Mouse (Mus musculus) inflammation-experienced regulatory T-cells, adult 6 months (primary cell): ENCODE measurements around the gene Thap7. TPM values are rescaled to one million over a fixed set of nuclear protein-coding genes. Genes with fewer than 3 reads are reported as not detected.
A peak's percentile ranks its signal among the peaks of the same experiment; 100 is the strongest.
"Not testable (repeated sequence)": the region's sequence is repeated elsewhere in the genome, so short reads cannot be mapped to it uniquely, and the experiment has no call there.

Experiments used
- ATAC-seq: one replicate; pipeline ENCODE4 v1.8.0; 2017
- polyA plus RNA-seq, 3 experiments: library from polyadenylated mRNA; unstranded; fragments of 100-300 nt; shearing (Covaris generic); gene quantifications; one replicate each; pipeline ENCODE4 v1.2.1; 2017

Thap7 gene
- polyA plus RNA-seq, 3 experiments from 2014 or later: 58.2 to 74.8 (median 67.4) TPM

DNA sequence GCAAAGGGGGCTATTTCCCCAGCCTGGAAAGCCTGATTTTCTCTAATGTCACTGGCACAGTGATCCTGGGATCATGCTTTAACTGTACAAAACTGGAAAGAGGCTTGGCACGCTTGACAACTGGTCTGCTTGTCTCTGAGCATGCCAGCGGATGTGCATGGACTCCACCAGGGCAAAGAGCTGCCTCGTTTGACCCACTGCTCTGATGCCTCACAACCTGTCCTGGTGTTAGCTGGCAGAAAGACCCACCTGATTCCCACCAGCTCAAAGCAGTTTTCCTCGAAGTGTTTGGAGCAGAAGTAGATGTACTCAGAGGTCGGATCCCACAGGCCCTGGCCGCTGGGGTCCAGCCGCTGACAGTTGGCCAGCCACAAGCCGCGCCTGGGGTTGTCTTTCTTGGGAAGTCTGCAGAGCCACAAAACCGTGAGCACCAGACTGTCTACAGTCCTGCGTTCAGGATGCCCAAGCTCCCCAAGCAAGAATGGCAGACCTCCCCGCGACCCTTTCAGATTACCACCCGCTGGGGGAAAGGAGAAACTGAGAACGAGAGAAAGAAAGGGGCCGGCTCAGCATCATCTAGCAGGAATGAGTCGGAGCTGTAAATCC lies 852 bp downstream of the Thap7 start:
- ATAC-seq: peak; percentile 16

DNA sequence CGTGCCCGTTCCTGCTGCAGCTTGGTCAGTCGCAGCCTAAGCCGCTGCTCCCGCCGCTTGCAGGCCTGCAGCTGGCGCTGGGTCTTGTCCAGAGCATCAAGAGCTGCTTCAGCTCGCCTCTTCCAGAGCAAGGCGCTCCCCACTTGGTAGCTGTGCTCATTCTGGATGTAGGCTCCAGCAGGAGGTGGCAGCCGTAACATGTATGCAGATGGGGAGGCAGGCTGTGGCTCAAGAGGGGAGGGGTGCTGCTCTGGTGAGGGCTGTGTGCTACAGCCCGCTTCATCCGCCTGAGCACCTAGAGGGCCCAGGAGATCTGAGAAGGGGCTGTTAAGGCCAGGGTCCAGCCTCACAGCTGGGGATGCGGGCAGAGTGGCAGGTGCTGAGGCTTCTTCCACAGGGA lies 2.7 kb downstream of the Thap7 start:
- ATAC-seq: no peak

GRCm38 (mm10) chr16:17527606-17528005 lies 3.3 kb downstream of the Thap7 start:
- ATAC-seq: no peak

DNA sequence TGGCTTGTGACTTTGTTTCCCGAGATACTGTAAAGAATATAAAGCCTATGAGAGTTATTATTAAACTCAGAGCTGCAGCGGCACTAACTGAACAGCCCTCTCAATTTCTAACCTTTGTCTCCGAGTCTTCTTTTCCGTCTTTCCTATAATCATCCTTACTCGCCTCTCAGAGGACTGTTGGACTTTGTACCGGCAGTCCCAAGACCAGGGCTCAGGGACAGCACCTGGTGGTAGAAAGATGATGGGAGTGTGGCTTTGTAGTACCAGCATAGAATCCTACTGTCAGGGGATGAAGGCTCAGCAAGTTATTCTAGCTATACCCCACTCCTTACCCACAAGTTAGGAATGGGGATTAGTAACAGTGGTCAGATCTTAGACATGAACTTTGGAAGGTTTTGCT lies 4.7 kb downstream of the Thap7 start:
- no peak for ATAC-seq

DNA sequence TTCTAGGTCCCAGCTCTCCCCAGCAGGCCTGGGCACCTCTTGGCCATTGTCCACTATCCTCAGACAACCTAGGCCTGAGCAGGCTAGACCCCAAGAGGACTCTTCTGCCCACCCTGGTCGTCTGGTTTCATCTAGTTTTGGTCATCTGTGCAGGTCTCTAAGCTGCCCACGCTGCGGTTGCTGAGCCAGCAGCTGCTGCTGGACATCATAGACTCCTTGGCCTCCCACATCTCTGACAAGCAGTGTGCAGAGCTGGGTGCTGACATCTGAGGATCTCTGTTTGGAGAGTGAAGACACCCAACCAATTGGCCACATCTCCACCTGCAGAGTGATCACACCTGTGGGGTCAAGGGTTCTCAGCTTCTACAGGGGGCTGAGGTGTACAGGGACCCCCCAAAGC lies 5.4 kb downstream of the Thap7 start:
- ATAC-seq: no peak

- ATAC-seq: no peak
These were observed 6.8 kb downstream of the Thap7 start for GRCm38 (mm10) chr16:17524156-17524555.

GRCm38 (mm10) chr16:17518910-17519309 lies 12.0 kb downstream of the Thap7 start:
- no peak for ATAC-seq

- ATAC-seq: no peak
These were observed 19.5 kb downstream of the Thap7 start for GRCm38 (mm10) chr16:17511431-17511830.

GRCm38 (mm10) chr16:17510686-17511085 lies 20.2 kb downstream of the Thap7 start:
- ATAC-seq: no peak

GRCm38 (mm10) chr16:17510143-17510542 lies 20.8 kb downstream of the Thap7 start:
- no peak for ATAC-seq

DNA sequence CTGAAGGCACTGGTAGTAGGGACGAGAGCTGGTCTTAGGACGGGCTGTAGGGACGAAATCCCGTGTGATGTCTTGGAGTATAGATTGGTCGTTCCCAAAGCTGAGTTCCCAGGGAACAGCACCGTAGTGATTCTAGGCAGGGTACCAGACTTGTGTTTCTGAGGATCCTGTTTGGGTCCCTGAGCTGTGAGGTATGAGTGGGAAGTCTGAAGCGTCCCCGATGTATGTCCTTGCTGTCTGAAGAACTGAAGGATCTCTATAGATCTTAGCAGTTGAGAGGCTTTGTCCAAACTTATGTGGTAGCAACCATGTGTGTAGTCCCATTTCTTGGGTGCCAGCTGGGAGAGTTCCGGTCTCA lies 21.7 kb downstream of the Thap7 start:
- peak; percentile 4 for ATAC-seq

DNA sequence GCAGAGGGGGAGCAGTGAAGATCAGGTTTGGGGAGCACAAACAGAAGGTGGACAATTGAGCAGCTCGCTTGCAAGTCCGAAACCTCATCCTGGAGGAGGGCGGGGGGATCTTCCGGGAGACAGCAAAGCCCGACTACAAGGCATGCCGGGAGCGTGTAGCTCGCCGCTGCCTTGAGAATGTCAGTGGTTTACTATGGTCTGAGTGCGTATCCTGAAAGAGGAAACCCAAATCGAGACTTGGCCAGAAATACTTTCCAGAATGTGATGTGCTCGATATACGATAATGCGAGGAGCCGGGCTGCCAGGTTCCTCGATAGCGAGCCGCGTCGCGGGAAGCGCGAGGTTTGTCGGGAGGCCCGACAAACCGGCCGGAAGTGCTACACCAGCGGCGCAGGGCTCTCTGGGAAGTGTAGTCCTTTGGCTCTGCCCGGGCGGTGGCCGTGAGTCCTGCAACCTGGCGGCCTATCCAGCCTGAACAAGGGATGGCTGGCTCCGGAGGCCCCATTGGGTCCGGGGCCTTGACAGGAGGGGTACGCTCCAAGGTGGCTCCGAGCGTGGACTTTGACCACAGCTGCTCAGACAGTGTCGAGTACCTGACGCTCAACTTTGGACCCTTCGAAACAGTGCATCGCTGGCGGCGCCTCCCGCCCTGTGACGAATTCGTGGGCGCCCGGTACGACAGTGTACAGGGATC lies 22.2 kb downstream of the Thap7 start, which contains the start of gene Lztr1:
TSS of gene Lztr1 (plus strand) at position 143 of the 694 bp plus-strand sequence.
- ATAC-seq: peak; percentile 97

DNA sequence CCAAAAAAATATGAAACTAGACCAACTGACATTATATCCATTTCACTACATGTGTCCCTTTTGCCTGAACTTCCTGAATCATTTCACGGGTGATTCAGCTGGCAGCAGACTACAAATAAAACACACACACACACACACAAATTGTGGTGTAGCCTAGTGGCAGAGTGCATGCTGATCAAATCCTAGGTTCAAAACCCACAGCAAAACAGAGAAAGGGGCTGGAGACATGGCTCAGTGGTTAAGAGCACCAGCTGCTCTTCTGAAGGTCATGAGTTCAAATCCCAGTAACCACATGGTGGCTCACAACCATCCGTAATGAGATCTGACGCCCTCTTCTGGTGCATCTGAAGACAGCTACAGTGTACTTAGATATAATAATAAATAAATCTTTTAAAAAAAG lies 22.9 kb downstream of the Thap7 start:
- ATAC-seq: not testable (repeated sequence)

- no peak for ATAC-seq
These were observed 23.9 kb downstream of the Thap7 start for GRCm38 (mm10) chr16:17507018-17507552.

- no peak for ATAC-seq
These were observed 28.3 kb downstream of the Thap7 start for GRCm38 (mm10) chr16:17502681-17503080.

DNA sequence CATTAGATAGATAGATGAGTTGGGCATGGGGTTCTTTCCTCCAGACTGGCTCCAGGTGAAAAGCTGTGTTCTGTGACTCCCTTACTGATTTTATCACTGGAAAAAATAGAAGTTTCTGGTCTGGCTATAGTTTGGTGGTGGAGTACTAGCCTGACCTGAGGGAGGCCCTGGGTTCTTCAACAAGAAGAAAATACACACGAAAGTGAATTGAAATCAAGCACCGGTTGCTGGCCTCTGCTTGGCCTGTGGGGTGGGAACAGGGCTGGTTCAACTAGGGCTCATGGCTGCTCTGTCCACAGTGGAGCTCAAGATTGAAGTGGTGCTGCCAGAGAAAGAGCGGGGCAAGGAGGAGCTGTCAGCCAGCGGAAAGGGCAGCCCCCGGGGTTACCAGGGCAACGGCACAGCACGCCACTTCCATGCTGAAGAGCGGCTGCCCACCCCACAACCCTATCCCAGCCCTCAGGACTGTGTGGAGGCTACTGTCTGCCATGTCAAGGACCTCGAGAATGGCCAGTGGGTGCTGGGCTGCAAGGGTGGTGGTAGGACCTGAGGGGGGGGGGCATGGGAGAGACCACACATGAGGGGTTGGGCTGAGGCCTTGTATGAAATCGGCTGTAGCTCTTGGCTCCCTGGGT lies 31.6 kb downstream of the Thap7 start:
- ATAC-seq: no peak

DNA sequence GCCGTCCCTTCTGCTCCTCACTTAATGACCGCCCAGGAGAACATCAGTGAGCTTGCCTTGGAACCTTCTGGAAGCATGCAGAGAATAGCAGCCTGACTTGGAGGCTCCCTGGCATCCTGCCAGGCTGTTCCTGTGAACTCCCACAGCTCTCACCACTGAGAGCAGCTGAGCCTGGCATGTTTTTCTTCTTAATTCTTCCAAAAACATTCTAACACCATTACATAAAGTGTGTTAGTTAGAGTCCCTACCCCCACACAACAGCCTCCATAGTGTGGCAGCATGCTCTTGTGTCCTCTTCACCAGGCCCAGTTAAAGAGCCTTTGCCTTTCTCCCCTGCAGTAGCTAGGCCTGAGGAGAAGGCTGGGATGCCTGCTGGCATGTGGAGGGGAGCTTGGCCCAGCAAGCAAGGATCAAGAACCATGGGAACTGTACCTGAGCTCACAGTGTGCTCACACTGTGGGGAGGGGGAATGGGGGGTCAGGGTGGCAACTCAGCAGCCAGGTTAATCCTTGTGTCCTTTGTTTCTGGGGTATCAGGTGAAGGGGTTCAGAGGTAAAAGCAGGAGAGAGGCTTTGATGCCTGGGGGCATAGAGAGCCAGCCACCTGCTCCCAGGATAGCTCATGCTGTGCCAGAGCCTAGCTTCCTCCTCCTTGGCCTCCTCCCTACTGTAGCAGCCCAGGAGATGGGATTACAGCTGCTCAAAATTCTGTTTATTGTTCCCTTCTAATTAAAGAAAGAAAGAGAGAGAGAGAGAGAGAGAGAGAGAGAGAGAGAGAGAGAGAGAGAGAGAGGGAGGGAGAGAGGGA lies 34.2 kb downstream of the Thap7 start:
- no peak for ATAC-seq

- ATAC-seq: no peak
These were observed 38.9 kb downstream of the Thap7 start for GRCm38 (mm10) chr16:17491896-17492561.

DNA sequence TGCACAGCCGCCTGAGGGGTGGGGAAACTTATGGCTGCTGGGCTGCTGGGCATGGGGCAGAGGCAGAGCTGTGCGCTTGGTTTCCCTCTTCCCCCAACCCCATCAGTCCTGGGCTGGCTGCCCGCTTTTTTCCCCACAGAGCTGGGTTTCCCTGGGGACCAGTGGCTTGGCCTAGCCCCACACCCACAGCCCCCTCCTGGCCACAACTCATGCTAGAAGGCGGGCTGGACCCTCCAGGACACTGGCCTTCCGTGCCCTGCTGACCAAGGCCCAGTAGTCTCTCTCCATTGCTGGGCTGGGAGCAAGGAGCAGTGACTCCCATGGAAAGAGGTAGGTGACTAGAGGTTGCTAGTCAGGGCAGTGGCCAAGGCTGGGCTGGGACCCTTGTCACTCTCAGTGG lies 39.8 kb downstream of the Thap7 start:
- no peak for ATAC-seq

DNA sequence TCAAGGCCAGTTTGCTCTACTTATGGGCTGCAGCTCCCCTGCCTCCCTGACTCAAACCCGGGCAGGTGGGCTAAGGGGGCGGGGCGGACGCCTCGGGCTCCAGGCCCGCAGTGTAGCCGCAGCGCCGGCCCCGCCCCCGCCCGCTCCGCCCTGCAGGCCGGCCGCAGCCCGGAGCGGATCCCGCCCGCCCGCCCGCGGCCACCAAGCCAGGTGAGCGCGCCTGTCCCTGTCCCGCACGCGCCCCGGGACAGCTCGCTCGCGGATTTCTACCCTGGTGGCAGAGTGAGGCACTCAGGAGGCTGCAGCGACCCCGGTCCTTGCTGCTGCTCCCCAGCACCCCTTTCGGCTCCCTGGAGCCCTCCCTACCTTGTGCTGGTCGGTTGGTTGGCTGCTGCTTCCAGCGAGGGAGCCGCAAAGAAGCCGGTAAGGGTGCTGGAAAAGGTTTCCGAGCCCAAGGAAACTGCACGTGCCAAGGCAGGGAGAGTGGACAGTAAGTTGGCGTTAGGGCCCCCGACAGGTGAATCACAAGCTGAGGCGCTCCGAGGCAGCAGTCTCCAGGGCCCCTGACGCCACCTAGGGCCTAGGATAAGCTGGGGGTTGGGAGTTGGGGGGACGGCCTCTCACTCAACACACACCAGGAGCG lies 41.3 kb downstream of the Thap7 start, which contains the start of gene Aifm3:
TSS of gene Aifm3 (plus strand) at position 143 of the 643 bp plus-strand sequence.
- no peak for ATAC-seq
